Mouse (Mus musculus) midbrain, embryonic 14.5 days (tissue): ENCODE results near the gene Uqcc1. TPM values are rescaled to one million over a fixed set of nuclear protein-coding genes. Genes with fewer than 3 reads are reported as not detected.

Experiments
- ATAC-seq: fragments of 200-750 bp; cut with Nextera tagmentation; 2 replicates; pipeline ENCODE4 v1.8.0; 2017; ENCODE audit warnings: moderate number of reproducible peaks, moderate library complexity; ENCODE audit not compliant: low FRiP score, low TSS enrichment
- DNase-seq: peaks from one replicate; pipeline ENCODE4 v3.0.0-alpha.2; 2015
- H3K27ac ChIP-seq: fragments of 300-500 bp; sonication (generic); replicated peaks from 2 replicates; pipeline ENCODE4 v1.5.1; 2014; ENCODE audit warnings: mild to moderate bottlenecking, low read depth, low read length, moderate library complexity
- H3K27me3 ChIP-seq: fragments of 300-500 bp; sonication (generic); 2 replicates; pipeline ENCODE4 v1.6.1; 2014; ENCODE audit warnings: low read length, control low read depth, mixed read lengths; ENCODE audit not compliant: control insufficient read depth, insufficient read depth
- H3K36me3 ChIP-seq: fragments of 300-500 bp; sonication (generic); 2 replicates; pipeline ENCODE4 v1.6.1; 2014; ENCODE audit warnings: low read length, control low read depth; ENCODE audit not compliant: control insufficient read depth, insufficient read depth
- H3K4me1 ChIP-seq: fragments of 300-500 bp; sonication (generic); 2 replicates; pipeline ENCODE4 v1.6.1; 2014; ENCODE audit warnings: mild to moderate bottlenecking, antibody characterized with exemption, low read length, control low read depth; ENCODE audit not compliant: control insufficient read depth, insufficient read depth
- H3K4me2 ChIP-seq: fragments of 300-500 bp; sonication (generic); 2 replicates; pipeline ENCODE4 v1.6.1; 2014; ENCODE audit warnings: mild to moderate bottlenecking, low read length, moderate library complexity
- H3K4me3 ChIP-seq: fragments of 300-500 bp; sonication (generic); replicated peaks from 2 replicates; pipeline ENCODE4 v1.5.1; 2014; ENCODE audit warnings: low read depth, low read length
- H3K9ac ChIP-seq: fragments of 300-500 bp; sonication (generic); replicated peaks from 2 replicates; pipeline ENCODE4 v1.6.1; 2014; ENCODE audit warnings: mild to moderate bottlenecking, low read length, moderate library complexity
- H3K9me3 ChIP-seq: fragments of 300-500 bp; sonication (generic); 2 replicates; pipeline ENCODE4 v1.6.1; 2016; ENCODE audit warnings: low read length, control low read depth, mixed read lengths; ENCODE audit not compliant: control insufficient read depth
- WGBS: fragments of 180-500 bp; shearing (Covaris S2); extraction: QIAGEN DNeasy Blood & Tissue Kit; methylation state at CpG from one replicate; pipeline ENCODE4 v1.1.7; 2014; 5-methylcytosine and 5-hydroxymethylcytosine counted together
- polyA plus RNA-seq: library from polyadenylated mRNA; unstranded; fragments of >200 nt; fragmentation: Nextera tagmentation; extraction: Ambion mirVana; gene quantifications from 2 replicates; pipeline ENCODE4 v1.2.1, GENCODE M21; 2014

Uqcc1 gene
- polyA plus RNA-seq, 1 experiment from 2014 or later = 58.6 TPM

DNA sequence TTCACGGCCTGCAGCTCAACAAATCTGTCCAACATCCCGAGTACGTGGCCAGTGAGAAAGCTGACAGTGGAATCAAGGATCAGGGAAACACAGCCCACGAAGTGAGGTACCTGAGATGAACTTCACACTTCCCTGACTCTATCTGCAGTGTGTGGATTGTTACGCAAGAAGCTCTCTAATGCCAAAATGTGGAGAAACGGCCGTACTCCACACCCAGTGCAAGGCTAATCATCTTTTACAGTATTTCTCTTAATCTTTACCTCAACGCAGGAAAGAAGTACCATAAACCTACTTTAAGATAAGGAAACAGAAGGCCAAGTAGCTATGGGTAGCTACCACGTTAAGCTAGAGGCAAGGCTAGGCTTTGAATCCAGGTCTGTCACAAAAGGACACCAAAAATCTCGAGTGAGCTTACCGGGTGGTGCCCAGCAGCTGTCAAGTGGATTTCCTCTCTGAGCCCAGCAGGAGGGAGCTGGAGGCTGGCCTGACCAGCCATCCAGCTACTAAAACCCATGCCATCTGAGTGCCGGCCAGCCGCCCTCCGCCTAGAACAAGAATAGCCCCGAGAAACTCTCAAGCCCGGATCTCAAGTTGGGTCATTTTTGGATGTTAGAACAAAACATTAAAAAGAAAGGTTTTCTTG is 27.0 kb downstream of the Uqcc1 start:
- 84% methylated on average over 16 of the region's 16 CpGs for WGBS
- Histone ChIP-seq H3K9me3 (no peaks in the 10 kb centered on the region), H3K4me1 (no peaks in the 10 kb centered on the region), H3K9ac (no peak overlapping the region), H3K27ac (no peak overlapping the region), H3K27me3 (no peaks in the 10 kb centered on the region), H3K4me2 (no peak overlapping the region), H3K36me3 (peaks cover 40% of the 10 kb centered on the region), H3K4me3 (no peak overlapping the region)
- ATAC-seq (no peak), DNase-seq (no peak)

DNA sequence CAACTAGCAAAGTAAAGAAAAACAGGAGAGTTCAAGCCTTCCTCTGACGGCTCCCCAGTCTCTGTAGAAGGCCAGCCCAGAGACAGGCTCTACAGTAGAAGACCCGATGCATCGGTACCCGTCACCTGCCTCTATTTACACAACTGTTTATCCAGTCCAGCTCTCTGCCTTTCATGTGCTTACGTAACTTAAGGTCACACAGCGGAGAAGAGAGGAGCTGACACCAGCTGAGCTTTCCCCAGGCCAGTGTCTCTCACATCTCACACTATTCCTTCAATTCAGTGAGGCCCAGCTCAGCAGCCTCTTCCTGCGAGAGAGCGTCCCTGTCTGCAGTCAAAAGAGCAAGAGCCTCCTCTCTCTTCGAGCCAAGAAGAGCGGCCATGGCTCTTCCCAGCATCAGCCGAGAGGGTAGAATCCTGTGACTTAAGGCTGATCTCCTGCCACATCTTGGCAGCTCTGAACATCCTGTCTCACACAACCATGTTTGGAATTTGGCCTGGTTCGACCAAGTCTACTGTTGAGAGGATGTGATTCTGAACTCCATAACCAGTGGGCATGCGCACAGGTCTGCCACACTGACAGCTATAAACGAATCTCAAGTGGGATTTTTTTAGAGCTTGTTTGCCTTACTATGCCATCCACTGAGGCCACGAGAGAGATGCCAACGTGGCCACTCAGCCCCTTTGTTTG is 34.9 kb downstream of the Uqcc1 start:
- H3K4me2 ChIP-seq = no peak overlapping the region
- DNase-seq (no peak), ATAC-seq (no peak)
- no peaks in the 10 kb centered on the region for H3K27me3 ChIP-seq
- peaks cover 41% of the 10 kb centered on the region for H3K36me3 ChIP-seq
- H3K4me1 ChIP-seq = no peaks in the 10 kb centered on the region
- WGBS = 91% methylated on average over 16 of the region's 16 CpGs
- H3K9me3 ChIP-seq = no peaks in the 10 kb centered on the region
- no peak overlapping the region for H3K9ac ChIP-seq
- no peak overlapping the region for H3K27ac ChIP-seq
- no peak overlapping the region for H3K4me3 ChIP-seq

DNA sequence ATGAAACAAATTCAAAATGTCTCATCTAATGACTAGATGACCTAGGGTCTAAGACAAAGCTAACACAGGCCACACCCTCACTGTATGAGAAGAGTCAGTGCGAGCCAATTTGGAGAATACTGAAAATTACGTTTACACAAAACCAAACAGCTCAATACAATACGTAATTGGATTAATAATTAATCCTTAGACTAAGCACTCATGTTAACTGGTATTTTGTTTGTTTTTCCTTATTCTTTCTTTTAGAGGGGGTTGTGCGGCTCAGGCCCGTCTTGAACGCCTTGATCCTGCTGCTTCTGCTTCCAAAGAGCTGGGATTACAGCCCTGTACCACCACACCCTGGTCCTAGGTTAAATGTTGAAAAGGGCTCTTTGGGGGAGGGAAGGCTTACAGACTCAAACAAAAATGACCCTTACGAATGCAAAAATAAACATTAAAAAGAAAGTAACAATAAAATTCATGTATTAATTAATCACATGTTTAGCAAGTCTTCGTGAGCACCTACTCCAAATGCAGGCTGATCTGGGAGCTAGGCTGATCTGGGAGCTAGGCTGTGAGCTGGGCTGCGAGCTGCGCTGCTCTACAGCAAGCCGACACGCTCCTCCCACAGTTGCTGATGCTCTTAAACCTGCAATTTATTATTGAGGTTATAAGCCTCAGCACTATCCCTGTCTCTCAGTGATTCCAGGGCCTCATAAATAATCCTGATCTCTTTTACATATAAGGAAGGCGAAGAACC is 35.6 kb downstream of the Uqcc1 start:
- no peak overlapping the region for H3K4me2 ChIP-seq
- no peaks in the 10 kb centered on the region for H3K4me1 ChIP-seq
- no peaks in the 10 kb centered on the region for H3K9me3 ChIP-seq
- H3K9ac ChIP-seq = no peak overlapping the region
- WGBS = 93% methylated on average over 13 of the region's 13 CpGs
- DNase-seq = no peak
- no peak overlapping the region for H3K27ac ChIP-seq
- H3K4me3 ChIP-seq = no peak overlapping the region
- no peaks in the 10 kb centered on the region for H3K27me3 ChIP-seq
- ATAC-seq = no peak
- H3K36me3 ChIP-seq = peaks cover 38% of the 10 kb centered on the region

DNA sequence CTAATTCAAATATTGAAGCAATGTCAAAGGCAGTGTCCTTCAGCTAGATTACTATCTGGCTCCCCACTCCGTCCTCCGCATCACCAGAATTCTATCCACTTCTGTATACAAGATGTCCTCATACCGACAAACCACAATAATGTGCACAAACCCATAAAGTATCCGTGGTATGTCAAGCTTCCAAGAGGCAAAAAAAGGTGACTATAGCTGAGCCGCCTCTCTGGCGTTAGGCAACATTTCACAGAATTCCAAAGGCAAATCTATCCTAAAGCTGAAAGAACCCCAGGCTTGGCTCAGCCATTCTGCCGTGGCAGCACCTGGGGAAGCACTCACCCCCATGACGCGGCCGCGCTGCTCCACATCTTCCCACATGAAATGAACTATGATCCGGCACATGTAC is 43.3 kb downstream of the Uqcc1 start:
- Histone ChIP-seq H3K9ac (no peak overlapping the region), H3K4me2 (no peak overlapping the region), H3K27ac (no peak overlapping the region), H3K36me3 (peaks cover 22% of the 10 kb centered on the region), H3K4me1 (no peaks in the 10 kb centered on the region), H3K27me3 (no peaks in the 10 kb centered on the region), H3K4me3 (no peak overlapping the region), H3K9me3 (no peaks in the 10 kb centered on the region)
- 98% methylated on average over 12 of the region's 12 CpGs for WGBS
- ATAC-seq (no peak), DNase-seq (no peak)

DNA sequence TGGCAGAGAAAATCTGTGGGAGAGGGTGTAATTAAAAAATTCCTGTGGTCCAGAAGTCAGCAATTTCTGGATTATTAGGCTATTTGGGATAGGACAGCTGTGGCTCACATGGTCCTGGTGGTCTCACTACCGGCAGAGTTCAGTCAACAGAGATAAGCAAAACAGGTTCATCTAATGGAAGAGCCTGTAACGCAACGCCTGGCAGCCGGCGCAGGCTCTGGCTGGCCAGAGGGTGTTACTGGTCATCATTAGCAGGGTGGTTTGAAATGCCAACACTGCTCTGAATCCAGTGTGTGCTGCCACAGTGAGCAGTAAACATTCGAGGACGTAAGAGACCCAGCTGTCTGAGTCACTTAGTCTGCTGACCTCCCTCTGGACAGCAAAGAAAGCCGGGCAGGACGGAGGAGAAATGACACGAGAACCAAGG is 44.8 kb downstream of the Uqcc1 start:
- no peak overlapping the region for H3K27ac ChIP-seq
- ATAC-seq = no peak
- 84% methylated on average over 10 of the region's 10 CpGs for WGBS

DNA sequence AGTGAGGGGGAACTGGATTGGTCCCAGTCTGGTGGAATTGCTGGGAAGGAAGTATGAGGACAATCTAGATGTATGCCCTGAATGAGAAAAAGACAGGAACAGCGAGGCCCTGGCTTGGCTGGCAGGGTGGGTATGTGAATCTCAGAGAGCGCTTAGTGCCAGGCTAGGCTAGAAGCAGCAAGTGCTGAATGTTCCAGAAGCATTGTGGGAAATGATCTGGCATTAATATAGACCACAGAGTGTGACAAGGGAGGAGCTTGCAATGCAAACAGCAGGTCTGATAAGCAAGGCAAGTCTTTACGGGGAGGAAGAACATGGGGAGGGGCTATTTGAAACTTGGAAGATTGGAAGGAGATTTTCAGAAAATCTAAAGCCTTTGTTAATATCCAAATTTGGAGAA is 48.0 kb downstream of the Uqcc1 start:
- ATAC-seq (no peak), DNase-seq (no peak)
- Histone ChIP-seq H3K4me2 (no peak overlapping the region), H3K36me3 (peaks cover 33% of the 10 kb centered on the region), H3K4me3 (no peak overlapping the region), H3K27ac (no peak overlapping the region), H3K9me3 (no peaks in the 10 kb centered on the region), H3K9ac (no peak overlapping the region), H3K27me3 (no peaks in the 10 kb centered on the region), H3K4me1 (no peaks in the 10 kb centered on the region)
- 91% methylated on average over 3 of the region's 3 CpGs for WGBS

More for the DNA sequence above, 44.8 kb downstream of the Uqcc1 start:
- Histone ChIP-seq H3K4me3 (no peak overlapping the region), H3K36me3 (peaks cover 23% of the 10 kb centered on the region), H3K9ac (no peak overlapping the region), H3K4me1 (no peaks in the 10 kb centered on the region), H3K27me3 (no peaks in the 10 kb centered on the region), H3K9me3 (no peaks in the 10 kb centered on the region), H3K4me2 (no peak overlapping the region)
- no peak for DNase-seq

DNA sequence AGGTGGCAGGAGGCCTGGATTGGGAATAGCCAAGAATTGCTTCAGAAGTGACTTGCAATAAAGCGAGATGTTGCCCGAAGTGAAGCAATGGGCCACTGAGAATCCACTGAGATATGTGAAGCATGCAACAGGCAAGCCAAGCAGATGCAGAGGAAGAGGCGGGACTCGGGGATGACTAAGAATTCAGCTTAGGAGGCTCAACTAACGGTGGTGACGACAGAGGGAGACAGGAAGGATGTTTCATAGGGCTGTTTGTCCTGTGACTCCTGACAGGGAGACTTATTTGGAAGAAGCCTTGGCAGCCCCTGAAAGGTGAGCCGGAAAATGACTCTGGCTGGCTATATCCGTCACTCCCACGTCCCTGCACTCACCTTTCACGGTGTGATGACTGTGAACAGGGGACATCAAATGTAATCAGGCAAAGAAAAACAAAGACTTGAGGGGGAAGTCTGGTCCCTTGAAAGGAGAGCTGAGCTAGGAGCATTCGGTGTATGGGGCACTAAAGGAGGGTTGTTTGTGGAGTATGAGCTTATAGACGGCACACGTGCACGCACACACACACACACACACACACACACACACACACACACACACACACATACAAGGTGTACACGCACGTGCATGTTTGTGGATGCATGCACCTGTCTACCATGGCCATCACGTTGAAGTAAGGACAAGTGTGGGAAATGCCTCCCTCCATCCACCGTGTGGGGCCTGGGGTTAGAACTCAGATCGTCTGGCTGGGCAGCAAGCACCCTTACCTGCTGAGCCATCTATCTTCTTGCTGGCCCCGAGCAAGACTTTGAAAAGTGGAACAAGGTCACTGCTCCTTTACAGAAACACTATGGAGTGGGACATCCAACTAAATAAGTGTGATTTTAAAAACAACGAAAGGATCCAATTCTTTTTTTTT is 50.9 kb downstream of the Uqcc1 start:
- H3K9ac ChIP-seq = no peak overlapping the region
- no peaks in the 10 kb centered on the region for H3K27me3 ChIP-seq
- DNase-seq = no peak
- no peaks in the 10 kb centered on the region for H3K9me3 ChIP-seq
- WGBS = 89% methylated on average over 21 of the region's 21 CpGs
- no peak overlapping the region for H3K27ac ChIP-seq
- H3K4me3 ChIP-seq = no peak overlapping the region
- H3K4me1 ChIP-seq = no peaks in the 10 kb centered on the region
- no peak overlapping the region for H3K4me2 ChIP-seq
- ATAC-seq = no peak
- H3K36me3 ChIP-seq = peaks cover 30% of the 10 kb centered on the region

DNA sequence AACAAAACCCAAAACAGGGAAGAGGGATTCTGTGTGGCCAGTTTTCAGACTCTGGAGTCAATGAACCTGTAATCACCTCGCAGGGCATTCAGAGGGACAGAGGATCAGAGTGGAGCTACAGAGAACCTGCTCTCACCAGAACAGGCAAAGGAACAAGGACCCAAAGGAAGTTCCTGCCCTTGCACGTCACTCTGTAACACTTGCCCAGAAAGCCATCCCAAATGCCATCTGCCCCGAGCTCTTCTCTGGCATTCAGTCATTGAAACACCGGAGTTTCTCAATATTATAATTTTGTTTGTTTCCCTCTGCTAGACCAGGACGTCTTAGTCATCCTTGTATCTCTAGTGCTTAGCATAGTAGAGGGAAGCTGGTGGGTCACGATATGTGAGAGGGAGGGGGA is 56.5 kb downstream of the Uqcc1 start:
- 89% methylated on average over 6 of the region's 6 CpGs for WGBS
- Histone ChIP-seq H3K9ac (no peak overlapping the region), H3K9me3 (no peaks in the 10 kb centered on the region), H3K27ac (no peak overlapping the region), H3K36me3 (peaks cover 20% of the 10 kb centered on the region), H3K4me3 (no peak overlapping the region), H3K4me2 (no peak overlapping the region), H3K27me3 (no peaks in the 10 kb centered on the region), H3K4me1 (no peaks in the 10 kb centered on the region)
- DNase-seq = no peak
- no peak for ATAC-seq
